Mouse (Mus musculus) liver, embryonic 11.5 days (tissue): ENCODE results near the gene Mybpc2. TPM values are rescaled to one million over a fixed set of nuclear protein-coding genes. Genes with fewer than 3 reads are reported as not detected.

ENCODE experiments used
- ATAC-seq: fragments of 200-750 bp; cut with Nextera tagmentation; replicated peaks from 2 replicates; pipeline ENCODE4 v1.8.0; 2017; ENCODE audit warnings: moderate number of reproducible peaks, mild to moderate bottlenecking, moderate TSS enrichment, moderate library complexity; ENCODE audit not compliant: low FRiP score
- DNase-seq: peaks from one replicate; pipeline ENCODE4 v3.0.0-alpha.2; 2017; ENCODE audit warnings: low spot score
- H3K27ac ChIP-seq: fragments of 300-500 bp; sonication (generic); 2 replicates; pipeline ENCODE4 v1.5.1; 2014; ENCODE audit warnings: mild to moderate bottlenecking, low read depth, low read length, control low read depth
- H3K27me3 ChIP-seq: fragments of 300-500 bp; sonication (generic); replicated peaks from 2 replicates; pipeline ENCODE4 v1.6.1; 2014; ENCODE audit warnings: low read length, mixed read lengths; ENCODE audit not compliant: control insufficient read depth, insufficient read depth
- H3K36me3 ChIP-seq: fragments of 300-500 bp; sonication (generic); 2 replicates; pipeline ENCODE4 v1.6.1; 2014; ENCODE audit warnings: mild to moderate bottlenecking, low read length, moderate library complexity, mixed read lengths; ENCODE audit not compliant: control insufficient read depth, insufficient read depth
- H3K4me1 ChIP-seq: fragments of 300-500 bp; sonication (generic); replicated peaks from 2 replicates; pipeline ENCODE4 v1.6.1; 2014; ENCODE audit warnings: low read length, mixed read lengths; ENCODE audit not compliant: control insufficient read depth, insufficient read depth
- H3K4me2 ChIP-seq: fragments of 300-500 bp; sonication (generic); 2 replicates; pipeline ENCODE4 v1.6.1; 2014; ENCODE audit warnings: mild to moderate bottlenecking, control low read depth, moderate library complexity
- H3K4me3 ChIP-seq: fragments of 300-500 bp; sonication (generic); 2 replicates; pipeline ENCODE4 v1.5.1; 2014; ENCODE audit warnings: low read depth, low read length, control low read depth
- H3K9ac ChIP-seq: fragments of 300-500 bp; sonication (generic); 2 replicates; pipeline ENCODE4 v1.6.1; 2014; ENCODE audit warnings: low read depth, low read length, control low read depth
- H3K9me3 ChIP-seq: fragments of 300-500 bp; sonication (generic); 2 replicates; pipeline ENCODE4 v1.6.1; 2016; ENCODE audit warnings: low read length, inconsistent platforms, mixed read lengths; ENCODE audit not compliant: control insufficient read depth
- WGBS: fragments of 180-500 bp; shearing (Covaris S2); extraction: QIAGEN DNeasy Blood & Tissue Kit; methylation state at CpG from one replicate; pipeline ENCODE4 v1.1.7; 2014; 5-methylcytosine and 5-hydroxymethylcytosine counted together
- microRNA-seq: library from miRNA; unstranded; fragments of <30 nt; microRNA quantifications from one replicate; pipeline ENCODE4, GENCODE M21; 2017; ENCODE audit warnings: borderline number of aligned reads
- polyA plus RNA-seq: library from polyadenylated mRNA; unstranded; fragments of >200 nt; fragmentation: Nextera tagmentation; extraction: Ambion mirVana; gene quantifications from 2 replicates; pipeline ENCODE4 v1.2.1, GENCODE M21; 2014

Mybpc2 gene
- polyA plus RNA-seq, 1 experiment from 2014 or later = not detected

DNA sequence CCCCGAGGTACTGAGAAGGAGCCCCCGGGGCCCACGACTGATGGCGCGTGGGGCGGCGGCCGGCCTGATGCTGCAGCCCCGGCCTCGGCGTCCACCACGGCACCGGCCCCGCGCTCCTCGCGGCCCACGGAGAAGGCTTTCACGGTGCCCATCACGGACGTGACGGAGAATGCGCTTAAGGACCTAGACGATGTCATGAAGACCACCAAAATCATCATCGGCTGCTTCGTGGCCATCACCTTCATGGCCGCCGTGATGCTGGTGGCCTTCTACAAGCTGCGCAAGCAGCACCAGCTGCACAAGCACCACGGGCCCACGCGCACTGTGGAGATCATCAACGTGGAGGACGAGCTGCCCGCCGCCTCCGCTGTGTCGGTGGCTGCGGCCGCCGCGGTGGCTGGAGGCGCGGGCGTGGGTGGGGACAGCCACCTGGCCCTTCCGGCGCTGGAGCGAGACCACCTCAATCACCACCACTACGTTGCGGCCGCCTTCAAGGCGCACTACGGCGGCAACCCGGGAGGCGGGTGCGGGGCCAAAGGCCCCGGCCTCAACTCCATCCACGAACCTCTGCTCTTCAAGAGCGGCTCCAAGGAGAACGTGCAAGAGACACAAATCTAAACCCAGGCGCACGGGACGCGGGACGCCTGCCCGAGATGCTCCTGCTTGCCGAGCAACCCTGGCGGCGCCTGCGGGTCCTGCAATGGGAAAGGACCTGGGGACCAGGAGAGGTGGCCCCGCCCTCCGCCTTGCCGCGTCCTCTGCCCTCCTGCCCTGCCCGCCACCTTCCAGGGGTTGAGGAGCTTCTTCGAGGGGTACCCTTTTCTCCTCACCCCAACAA is 62.0 kb downstream of the Mybpc2 start:
- DNase-seq (peak; percentile 65), ATAC-seq (no peak)
- Histone ChIP-seq H3K27ac (no peak overlapping the region), H3K36me3 (no peaks in the 10 kb centered on the region), H3K4me3 (peak overlapping the region; percentile 16; the same call in 1 of the 2 replicates), H3K4me2 (peak overlapping the region; percentile 13; the same call in 1 of the 2 replicates), H3K9ac (no peak overlapping the region), H3K27me3 (peaks cover 58% of the 10 kb centered on the region), H3K4me1 (peaks cover 8% of the 10 kb centered on the region), H3K9me3 (no peaks in the 10 kb centered on the region)
- WGBS = 12% methylated on average over 77 of the region's 77 CpGs

DNA sequence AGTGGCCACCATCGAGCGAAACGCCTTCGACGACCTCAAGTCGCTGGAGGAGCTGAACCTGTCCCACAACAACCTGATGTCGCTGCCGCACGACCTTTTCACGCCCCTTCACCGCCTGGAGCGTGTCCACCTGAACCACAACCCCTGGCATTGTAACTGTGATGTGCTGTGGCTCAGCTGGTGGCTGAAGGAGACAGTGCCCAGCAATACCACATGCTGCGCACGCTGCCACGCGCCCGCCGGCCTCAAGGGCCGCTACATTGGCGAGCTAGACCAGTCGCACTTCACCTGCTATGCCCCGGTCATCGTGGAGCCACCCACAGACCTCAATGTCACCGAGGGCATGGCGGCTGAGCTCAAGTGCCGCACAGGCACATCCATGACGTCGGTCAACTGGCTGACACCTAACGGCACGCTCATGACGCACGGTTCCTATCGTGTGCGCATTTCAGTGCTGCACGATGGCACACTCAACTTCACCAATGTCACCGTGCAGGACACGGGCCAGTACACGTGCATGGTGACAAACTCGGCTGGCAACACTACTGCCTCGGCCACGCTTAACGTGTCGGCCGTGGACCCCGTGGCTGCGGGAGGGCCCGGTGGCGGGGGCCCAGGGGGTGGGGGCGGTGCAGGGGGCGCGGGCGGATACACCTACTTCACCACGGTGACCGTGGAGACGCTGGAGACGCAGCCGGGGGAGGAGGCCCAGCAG is 62.8 kb downstream of the Mybpc2 start:
- Histone ChIP-seq H3K27me3 (peaks cover 63% of the 10 kb centered on the region), H3K4me3 (no peak overlapping the region), H3K4me2 (no peak overlapping the region), H3K27ac (no peak overlapping the region), H3K36me3 (no peaks in the 10 kb centered on the region), H3K4me1 (peaks cover 5% of the 10 kb centered on the region; the same call in 1 of the 2 replicates), H3K9ac (no peak overlapping the region), H3K9me3 (no peaks in the 10 kb centered on the region)
- no peak for ATAC-seq
- 44% methylated on average over 57 of the region's 57 CpGs for WGBS
- DNase-seq = peak; percentile 32

DNA sequence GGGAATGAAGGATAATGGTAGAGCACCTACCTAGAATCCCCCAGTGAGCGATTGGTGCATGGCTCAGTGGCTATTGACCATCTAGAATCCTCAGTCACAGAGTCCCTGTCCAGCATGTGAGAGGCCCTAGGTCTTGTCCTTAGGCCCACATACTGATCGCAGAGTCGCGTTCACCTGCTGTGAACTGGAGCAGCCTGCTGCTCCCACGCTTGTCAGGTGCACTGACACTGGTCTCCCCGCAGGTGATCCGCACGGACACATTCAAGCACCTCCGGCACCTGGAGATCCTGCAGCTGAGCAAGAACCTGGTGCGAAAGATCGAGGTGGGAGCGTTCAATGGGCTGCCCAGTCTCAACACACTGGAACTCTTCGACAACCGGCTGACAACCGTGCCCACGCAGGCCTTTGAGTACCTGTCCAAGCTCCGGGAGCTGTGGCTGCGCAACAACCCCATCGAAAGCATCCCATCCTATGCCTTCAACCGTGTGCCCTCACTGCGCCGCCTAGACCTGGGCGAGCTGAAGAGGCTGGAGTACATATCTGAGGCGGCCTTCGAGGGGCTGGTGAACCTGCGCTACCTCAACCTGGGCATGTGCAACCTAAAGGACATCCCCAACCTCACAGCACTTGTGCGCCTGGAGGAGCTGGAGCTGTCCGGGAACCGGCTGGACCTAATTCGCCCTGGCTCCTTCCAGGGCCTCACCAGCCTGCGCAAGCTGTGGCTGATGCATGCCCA is 63.5 kb downstream of the Mybpc2 start:
- Histone ChIP-seq H3K27me3 (peaks cover 63% of the 10 kb centered on the region), H3K4me1 (peaks cover 5% of the 10 kb centered on the region; the same call in 1 of the 2 replicates)
- WGBS = 63% methylated on average over 31 of the region's 31 CpGs

DNA sequence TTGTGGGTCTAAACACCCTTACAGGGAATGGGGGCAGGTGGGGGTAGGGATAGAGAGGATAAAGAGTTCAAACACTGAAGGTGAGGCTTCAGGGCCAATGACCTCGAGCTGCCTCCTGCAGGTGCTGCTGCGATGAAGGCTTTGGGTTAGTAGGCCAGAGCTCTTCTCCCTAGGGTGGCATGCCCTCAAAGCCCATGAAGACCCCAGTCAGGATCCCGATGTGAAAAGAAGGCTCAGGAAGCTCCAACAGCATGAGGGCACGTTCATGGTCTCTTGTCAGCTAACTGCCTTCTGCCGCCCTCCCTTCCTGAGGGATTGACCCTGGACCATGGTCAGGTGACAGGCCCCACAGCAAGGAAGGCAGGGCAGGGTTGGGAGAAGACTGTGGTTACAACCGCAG is 64.4 kb downstream of the Mybpc2 start:
- Histone ChIP-seq H3K27ac (no peak overlapping the region), H3K4me1 (peaks cover 5% of the 10 kb centered on the region; the same call in 1 of the 2 replicates), H3K36me3 (no peaks in the 10 kb centered on the region), H3K9ac (no peak overlapping the region), H3K27me3 (peaks cover 63% of the 10 kb centered on the region), H3K4me2 (no peak overlapping the region), H3K4me3 (no peak overlapping the region), H3K9me3 (no peaks in the 10 kb centered on the region)
- 62% methylated on average over 6 of the region's 6 CpGs for WGBS
- ATAC-seq (no peak), DNase-seq (no peak)

More for the DNA sequence above, 63.5 kb downstream of the Mybpc2 start:
- no peak for ATAC-seq
- Histone ChIP-seq H3K9me3 (no peaks in the 10 kb centered on the region), H3K9ac (no peak overlapping the region), H3K4me2 (no peak overlapping the region), H3K4me3 (no peak overlapping the region), H3K36me3 (no peaks in the 10 kb centered on the region), H3K27ac (no peak overlapping the region)
- DNase-seq = peak; percentile 32

DNA sequence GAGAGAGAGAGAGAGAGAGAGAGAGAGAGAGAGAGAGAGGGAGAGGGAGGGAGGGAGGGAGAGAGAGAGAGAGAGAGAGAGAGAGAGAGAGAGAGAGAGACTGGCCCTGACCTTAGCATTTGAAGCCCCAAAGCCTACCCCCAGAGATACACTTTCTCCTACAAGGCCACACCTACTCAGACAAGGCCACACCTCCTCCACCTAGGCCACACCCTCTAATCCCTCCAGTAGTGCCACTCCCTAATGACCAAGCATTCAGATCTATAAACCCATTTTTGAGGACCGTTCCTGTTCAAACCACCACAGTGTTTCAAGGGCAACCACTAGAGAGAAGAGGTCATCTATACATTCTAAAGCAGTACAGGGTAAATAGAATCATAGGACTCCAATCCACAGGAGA is 68.2 kb downstream of the Mybpc2 start:
- H3K4me3 ChIP-seq = no peak overlapping the region
- H3K27me3 ChIP-seq = peaks cover 30% of the 10 kb centered on the region
- 80% methylated on average over 1 of the region's 1 CpGs for WGBS
- ATAC-seq (peak; percentile 56; the same call in 1 of the 2 replicates), DNase-seq (no peak)
- no peak overlapping the region for H3K27ac ChIP-seq
- no peak overlapping the region for H3K4me2 ChIP-seq
- no peaks in the 10 kb centered on the region for H3K9me3 ChIP-seq
- no peaks in the 10 kb centered on the region for H3K4me1 ChIP-seq
- no peaks in the 10 kb centered on the region for H3K36me3 ChIP-seq
- H3K9ac ChIP-seq = no peak overlapping the region

DNA sequence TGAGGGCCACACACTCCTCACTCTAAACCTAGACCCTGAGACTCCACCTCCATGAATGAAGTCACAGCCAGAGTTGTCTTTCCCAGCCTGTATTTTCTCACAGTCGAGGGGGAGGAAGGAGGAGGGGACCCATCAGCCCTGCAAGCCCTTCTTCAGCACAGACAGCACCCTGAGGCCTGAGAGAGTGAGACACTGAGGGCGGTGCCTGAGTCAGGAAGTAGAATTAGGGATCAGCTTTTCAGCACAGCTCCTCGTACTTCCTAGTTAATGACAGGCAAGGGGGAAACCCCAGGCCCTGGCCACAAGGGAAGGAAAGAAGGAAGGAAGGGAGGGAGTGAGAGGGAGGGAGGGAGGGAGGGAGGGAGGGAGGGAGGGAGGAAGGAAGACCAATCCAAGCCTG is 71.2 kb downstream of the Mybpc2 start:
- H3K36me3 ChIP-seq = no peaks in the 10 kb centered on the region

More for the DNA sequence above, 71.2 kb downstream of the Mybpc2 start:
- Histone ChIP-seq H3K4me2 (no peak overlapping the region), H3K9ac (no peak overlapping the region), H3K9me3 (no peaks in the 10 kb centered on the region), H3K27ac (no peak overlapping the region), H3K4me3 (no peak overlapping the region), H3K27me3 (peaks cover 12% of the 10 kb centered on the region), H3K4me1 (no peaks in the 10 kb centered on the region)
- WGBS = 7% methylated on average over 3 of the region's 3 CpGs
- ATAC-seq (no peak; the same call in 1 of the 2 replicates), DNase-seq (no peak)

Small RNA genes lying within 50 kb of the gene (microRNA-seq; reads per million reads assigned to microRNA genes)
- gene Mir7052 (not detected), gene Mir7053 (1.8 reads per million)

Other genes starting within 250 kb of the Mybpc2 start
- 0.90 and 1.1 TPM in 2 replicates for gene Clec11a, start 217.8 kb downstream of the Mybpc2 start, polyA plus RNA-seq
- 0.62 and 0.69 TPM in 2 replicates for gene Shank1, start 214.4 kb downstream of the Mybpc2 start, polyA plus RNA-seq
- gene Syt3, start 140.6 kb downstream of the Mybpc2 start, polyA plus RNA-seq = 0.35 and 0.40 TPM in 2 replicates
- gene 1700008O03Rik, start 138.8 kb downstream of the Mybpc2 start, polyA plus RNA-seq = 0.83 and 0.93 TPM in 2 replicates
- 0.25 and 0.52 TPM in 2 replicates for gene Lrrc4b, start 95.6 kb downstream of the Mybpc2 start, polyA plus RNA-seq
- gene Aspdh, start 59.3 kb downstream of the Mybpc2 start, polyA plus RNA-seq = 5.6 and 6.4 TPM in 2 replicates
- gene Josd2, start 56.7 kb downstream of the Mybpc2 start, polyA plus RNA-seq = 145 and 146 TPM in 2 replicates
- 72.8 and 75.2 TPM in 2 replicates for gene Emc10, start 28.1 kb downstream of the Mybpc2 start, polyA plus RNA-seq
- gene Fam71e1, start 28.1 kb downstream of the Mybpc2 start, polyA plus RNA-seq = 4.7 and 5.9 TPM in 2 replicates
- gene Spib, start 7.4 kb upstream of the Mybpc2 start, polyA plus RNA-seq = 0.05 TPM in 1 of 2 replicates, not detected in the other
- gene Pold1, start 24.2 kb upstream of the Mybpc2 start, polyA plus RNA-seq = 119 and 128 TPM in 2 replicates
- 65.6 and 69.2 TPM in 2 replicates for gene Nr1h2, start 29.3 kb upstream of the Mybpc2 start, polyA plus RNA-seq
- 1.4 and 2.1 TPM in 2 replicates for gene Napsa, start 47.7 kb upstream of the Mybpc2 start, polyA plus RNA-seq
- 0.22 and 0.23 TPM in 2 replicates for gene Kcnc3, start 66.0 kb upstream of the Mybpc2 start, polyA plus RNA-seq
- 0.66 and 0.68 TPM in 2 replicates for gene Myh14, start 146.2 kb upstream of the Mybpc2 start, polyA plus RNA-seq
- not detected in 2 replicates for gene Izumo2, start 184.1 kb upstream of the Mybpc2 start, polyA plus RNA-seq
- 36.4 and 39.2 TPM in 2 replicates for gene Vrk3, start 223.8 kb upstream of the Mybpc2 start, polyA plus RNA-seq
- 2.7 TPM in 2 replicates for gene Zfp473, start 226.4 kb upstream of the Mybpc2 start, polyA plus RNA-seq